Comparison of ENCODE assay signal across 10 mouse cellular contexts in genomic region chr7:28969672-28970394, GRCm38 (mm10). TPM values are rescaled to one million over a fixed set of nuclear protein-coding genes. Genes with fewer than 3 reads are reported as not detected.
DNase-seq lines count a peak whose midpoint lies in the region; ATAC-seq and TF ChIP-seq lines count a peak whose summit lies in the region.
"Had no signal": no experiment of that assay in that cellular context is flagged by ENCODE, and none has a peak within 500 bp of the region (broad histone marks: within the 10 kb centered on the region; RNA-seq: fewer than 3 reads in every experiment).

No protein-coding gene starts in this region.

- H3K4me2 ChIP-seq in lung, postnatal 0 days (replicated peaks; ENCODE audit: low read depth, low read length), result no peak overlapping the region
- no peak overlapping the region for H3K4me2 ChIP-seq in stomach, postnatal 0 days (replicated peaks; ENCODE audit: low read depth)
- H3K4me2 ChIP-seq in midbrain, postnatal 0 days (ENCODE audit: low read depth, low read length, poor library complexity, severe bottlenecking), result no peak overlapping the region
- H3K4me2 ChIP-seq: neural tube, embryonic 12.5 days had no signal

- no peaks in the 10 kb centered on the region for H3K9me3 ChIP-seq in lung, postnatal 0 days (ENCODE audit: low read length)
- H3K9me3 ChIP-seq in stomach, postnatal 0 days (ENCODE audit: control insufficient read depth, low read length), result no peaks in the 10 kb centered on the region
- H3K9me3 ChIP-seq in midbrain, postnatal 0 days (ENCODE audit: low read length), result no peaks in the 10 kb centered on the region
- H3K9me3 ChIP-seq: neural tube, embryonic 12.5 days had no signal

- no peak for TF ChIP-seq POLR2A in lung, adult 2 months (IDR thresholded peaks at IDR 0.05; ENCODE audit: borderline replicate concordance, extremely low read depth, low read depth, low read length)

- no peak for TF ChIP-seq CTCF in lung, postnatal 0 days (IDR thresholded peaks at IDR 0.05)
- TF ChIP-seq CTCF in lung, adult 2 months (IDR thresholded peaks at IDR 0.05; ENCODE audit: insufficient read depth, low read length), result no peak
- TF ChIP-seq CTCF in stomach, postnatal 0 days (IDR thresholded peaks at IDR 0.05; ENCODE audit: low read depth), result no peak
- TF ChIP-seq CTCF in midbrain, postnatal 0 days (IDR thresholded peaks at IDR 0.05), result no peak

- peaks cover 7% of the 10 kb centered on the region; the same call in 1 of the 2 replicates for H3K36me3 ChIP-seq in lung, postnatal 0 days (ENCODE audit: insufficient read depth, low read length)
- peaks cover 10% of the 10 kb centered on the region for H3K36me3 ChIP-seq in stomach, postnatal 0 days (ENCODE audit: control insufficient read depth, insufficient read depth, low read length)
- H3K36me3 ChIP-seq in midbrain, postnatal 0 days (ENCODE audit: insufficient read depth, low read length), result peaks cover 27% of the 10 kb centered on the region

- no peak overlapping the region for H3K4me3 ChIP-seq in lung, postnatal 0 days (ENCODE audit: low read depth, low read length)
- no peak overlapping the region for H3K4me3 ChIP-seq in lung, adult 2 months (replicated peaks; ENCODE audit: extremely low read depth, low read depth, low read length)
- no peak overlapping the region for H3K4me3 ChIP-seq in stomach, postnatal 0 days (ENCODE audit: low read depth, low read length)
- H3K4me3 ChIP-seq in midbrain, postnatal 0 days (ENCODE audit: low read depth, low read length), result no peak overlapping the region
- H3K4me3 ChIP-seq: neural tube, embryonic 12.5 days had no signal

- TF ChIP-seq EP300 in lung, postnatal 0 days (IDR thresholded peaks at IDR 0.05), result peak; percentile 56; the same call in 1 of the 2 replicates
- peak; percentile 82 for TF ChIP-seq EP300 in stomach, postnatal 0 days (optimal IDR thresholded peaks at IDR 0.05)

- peaks cover 9% of the 10 kb centered on the region; the same call in 1 of the 2 replicates for H3K4me1 ChIP-seq in lung, postnatal 0 days (ENCODE audit: insufficient read depth, low read depth, low read length)
- peaks cover 16% of the 10 kb centered on the region for H3K4me1 ChIP-seq in lung, adult 2 months (ENCODE audit: control insufficient read depth, insufficient read depth, low read length)
- 0 out of 2 replicates have a peak, but pooled peaks cover 3% of the 10 kb centered on the region for H3K4me1 ChIP-seq in stomach, postnatal 0 days (replicated peaks; ENCODE audit: control insufficient read depth, insufficient read depth)
- H3K4me1 ChIP-seq in midbrain, postnatal 0 days (ENCODE audit: insufficient read depth, low read length), result no peaks in the 10 kb centered on the region
- H3K4me1 ChIP-seq: neural tube, embryonic 12.5 days had no signal

- WGBS in lung, postnatal 0 days, result 46% methylated on average over 12 of the region's 12 CpGs
- 49% methylated on average over 12 of the region's 12 CpGs for WGBS in lung, adult 2 months
- 30% methylated on average over 12 of the region's 12 CpGs for WGBS in stomach, postnatal 0 days
- 85% methylated on average over 12 of the region's 12 CpGs for WGBS in midbrain, postnatal 0 days

- peak overlapping the region; percentile 68 for H3K27ac ChIP-seq in lung, postnatal 0 days (ENCODE audit: low read length)
- peak overlapping the region; percentile 82 for H3K27ac ChIP-seq in stomach, postnatal 0 days (replicated peaks)
- no peak overlapping the region for H3K27ac ChIP-seq in midbrain, postnatal 0 days (ENCODE audit: low read depth, low read length)
- H3K27ac ChIP-seq: macrophage; neural tube, embryonic 12.5 days had no signal

- H3K27me3 ChIP-seq in lung, postnatal 0 days (replicated peaks; ENCODE audit: insufficient read depth, low read length), result no peaks in the 10 kb centered on the region
- H3K27me3 ChIP-seq in stomach, postnatal 0 days (ENCODE audit: control insufficient read depth, insufficient read depth, low read length), result no peaks in the 10 kb centered on the region
- no peaks in the 10 kb centered on the region for H3K27me3 ChIP-seq in midbrain, postnatal 0 days (ENCODE audit: insufficient read depth, low read length)
- H3K27me3 ChIP-seq: neural tube, embryonic 12.5 days had no signal

- ATAC-seq in lung, postnatal 0 days, result peak; percentile 64
- peak; percentile 88 for ATAC-seq in stomach, postnatal 0 days (ENCODE audit: low FRiP score, low TSS enrichment)
- no peak for ATAC-seq in midbrain, postnatal 0 days (ENCODE audit: low FRiP score)

- H3K9ac ChIP-seq in lung, postnatal 0 days (replicated peaks; ENCODE audit: low read depth), result no peak overlapping the region
- H3K9ac ChIP-seq in stomach, postnatal 0 days (ENCODE audit: low read length), result no peak overlapping the region
- no peak overlapping the region for H3K9ac ChIP-seq in midbrain, postnatal 0 days (replicated peaks; ENCODE audit: low read length, poor library complexity, severe bottlenecking)
- H3K9ac ChIP-seq: neural tube, embryonic 12.5 days had no signal

- DNase-seq in adrenal gland, postnatal 14 days, result peak; percentile 53
- no peak for DNase-seq in adrenal gland, adult 18-20 months (ENCODE audit: low spot score in 2 of 2)
- peak; percentile 66 for DNase-seq in lung, postnatal 0 days (ENCODE audit: low spot score)
- DNase-seq in lung, adult 2 months, result no peak
- DNase-seq in kidney, postnatal 36 days, result peak; percentile 54 to 60
- peak; percentile 77 for DNase-seq in stomach, postnatal 0 days (ENCODE audit: low spot score)
- DNase-seq in cerebellum, adult 11 months, result no peak
- DNase-seq in midbrain, postnatal 0 days (ENCODE audit: low spot score), result no peak

RNA-seq across cellular contexts. Expression of gene Actn4, which starts 7.7 kb away (rescaled TPM):
- 271 and 282 TPM in 2 replicates for total RNA-seq in adrenal gland, postnatal 14 days (2021)
- 100 to 1,000 TPM; 197 to 233 TPM for total RNA-seq in adrenal gland, adult 18-20 months (2021)
- polyA plus RNA-seq in lung, postnatal 0 days (2015; fragmentation: Nextera tagmentation; extraction: Ambion mirVana), result 202 and 218 TPM in 2 replicates
- 314 and 324 TPM in 2 replicates for polyA plus RNA-seq in lung, adult 2 months (2012; rRNA removed)
- 216 and 227 TPM in 2 replicates for polyA plus RNA-seq in stomach, postnatal 0 days (2015; fragmentation: Nextera tagmentation; extraction: Ambion mirVana)
- 74.7 and 86.9 TPM in 2 replicates for total RNA-seq in midbrain, postnatal 0 days (2014; rRNA removed)
- polyA plus RNA-seq in midbrain, postnatal 0 days (2015; fragmentation: Nextera tagmentation; extraction: Ambion mirVana), result 101 and 105 TPM in 2 replicates

RNA-seq across cellular contexts. Expression of gene Eif3k, which starts 11.8 kb away (rescaled TPM):
- 233 and 240 TPM in 2 replicates for total RNA-seq in adrenal gland, postnatal 14 days (2021)
- 100 to 1,000 TPM; 227 to 253 TPM for total RNA-seq in adrenal gland, adult 18-20 months (2021)
- polyA plus RNA-seq in lung, postnatal 0 days (2015; fragmentation: Nextera tagmentation; extraction: Ambion mirVana), result 287 and 294 TPM in 2 replicates
- polyA plus RNA-seq in lung, adult 2 months (2012; rRNA removed), result 175 and 234 TPM in 2 replicates
- polyA plus RNA-seq in stomach, postnatal 0 days (2015; fragmentation: Nextera tagmentation; extraction: Ambion mirVana), result 294 and 295 TPM in 2 replicates
- total RNA-seq in midbrain, postnatal 0 days (2014; rRNA removed), result 405 and 482 TPM in 2 replicates
- 292 and 309 TPM in 2 replicates for polyA plus RNA-seq in midbrain, postnatal 0 days (2015; fragmentation: Nextera tagmentation; extraction: Ambion mirVana)

RNA-seq across cellular contexts. Expression of gene Map4k1, which starts 12.0 kb away (rescaled TPM):
- 1.8 and 7.9 TPM in 2 replicates for total RNA-seq in adrenal gland, postnatal 14 days (2021)
- 1 to 10 TPM in 1 of 2 experiments, under 1 TPM in 1; 0.96 to 2.4 TPM for total RNA-seq in adrenal gland, adult 18-20 months (2021)
- polyA plus RNA-seq in lung, postnatal 0 days (2015; fragmentation: Nextera tagmentation; extraction: Ambion mirVana), result 2.0 and 3.5 TPM in 2 replicates
- polyA plus RNA-seq in lung, adult 2 months (2012; rRNA removed), result 16.7 and 17.0 TPM in 2 replicates
- polyA plus RNA-seq in stomach, postnatal 0 days (2015; fragmentation: Nextera tagmentation; extraction: Ambion mirVana), result 3.0 and 3.6 TPM in 2 replicates
- 5.6 and 17.4 TPM in 2 replicates for total RNA-seq in midbrain, postnatal 0 days (2014; rRNA removed)
- polyA plus RNA-seq in midbrain, postnatal 0 days (2015; fragmentation: Nextera tagmentation; extraction: Ambion mirVana), result 18.2 and 21.0 TPM in 2 replicates

Comparison
In these comparisons a context has a peak if more than half of its experiments do, and no peak if none do; other contexts are left out.
1. DNase-seq: peak in adrenal gland, postnatal 14 days (single experiment), lung, postnatal 0 days (single experiment), kidney, postnatal 36 days (2 of 2) and stomach, postnatal 0 days (single experiment); none in adrenal gland, adult 18-20 months (0 of 2), lung, adult 2 months (single experiment), cerebellum, adult 11 months (single experiment) and midbrain, postnatal 0 days (single experiment).